Mouse (Mus musculus) myocyte (in vitro differentiated cells): ENCODE measurements around the gene Alg14. TPM values are rescaled to one million over a fixed set of nuclear protein-coding genes. Genes with fewer than 3 reads are reported as not detected.

Experiments used
- H3K27me3 ChIP-seq: one replicate; pipeline ENCODE4 v1.6.1; 2011; ENCODE audit not compliant: control insufficient read depth, insufficient read depth, insufficient read length
- H3K36me3 ChIP-seq: one replicate; pipeline ENCODE4 v1.6.1; 2011; ENCODE audit not compliant: control insufficient read depth, insufficient read depth
- H3K4me2 ChIP-seq: one replicate; pipeline ENCODE4 v1.6.1; 2011; ENCODE audit warnings: low read depth, control low read depth
- H3K4me3 ChIP-seq: one replicate; pipeline ENCODE4 v1.5.1; 2011; ENCODE audit warnings: mild to moderate bottlenecking, control low read depth, moderate library complexity
- H3K79me2 ChIP-seq: one replicate; pipeline ENCODE4 v1.6.1; 2011; ENCODE audit not compliant: control insufficient read depth, insufficient read depth
- H3ac ChIP-seq: one replicate; pipeline ENCODE4 v1.6.1; 2011; ENCODE audit not compliant: control insufficient read depth, insufficient read length
- CEBPB ChIP-seq: IDR thresholded peaks from 2 replicates; pipeline ENCODE4 v1.6.1; 2011; ENCODE audit warnings: mild to moderate bottlenecking, moderate library complexity; ENCODE audit not compliant: poor library complexity, insufficient read depth, severe bottlenecking
- E2F4 ChIP-seq: IDR thresholded peaks from one replicate; pipeline ENCODE4 v1.6.1; 2011; ENCODE audit warnings: mild to moderate bottlenecking, control low read depth, moderate library complexity; ENCODE audit not compliant: insufficient read depth
- MAX ChIP-seq: IDR thresholded peaks from one replicate; pipeline ENCODE4 v1.6.1; 2011; ENCODE audit warnings: low read depth, mild to moderate bottlenecking, control low read depth
- MYOD1 ChIP-seq, 3 experiments: IDR thresholded peaks; one replicate each; pipeline ENCODE4 v1.6.1; 2011; ENCODE audit warnings: control low read depth in 2 of 3, low read depth in 2 of 3, mild to moderate bottlenecking in 2 of 3, moderate library complexity in 1 of 3; ENCODE audit not compliant: insufficient read length in 2 of 3, control insufficient read depth in 1 of 3
- MYOG ChIP-seq, 3 experiments: IDR thresholded peaks; one replicate each; pipeline ENCODE4 v1.6.1; 2011; ENCODE audit warnings: control low read depth in 2 of 3, low read depth in 2 of 3, mild to moderate bottlenecking in 2 of 3; ENCODE audit not compliant: insufficient read length in 2 of 3, control insufficient read depth in 1 of 3, insufficient read depth in 1 of 3
- POLR2A ChIP-seq: IDR thresholded peaks from one replicate; pipeline ENCODE4 v1.6.1; 2011; ENCODE audit warnings: low read depth, mild to moderate bottlenecking, control low read depth, moderate library complexity; ENCODE audit not compliant: insufficient read length
- POLR2AphosphoS2 ChIP-seq: IDR thresholded peaks from one replicate; pipeline ENCODE4 v1.6.1; 2011; ENCODE audit warnings: low read depth, control low read depth; ENCODE audit not compliant: insufficient read length
- REST ChIP-seq: IDR thresholded peaks from one replicate; pipeline ENCODE4 v1.6.1; 2011; ENCODE audit warnings: mild to moderate bottlenecking, control low read depth, moderate library complexity; ENCODE audit not compliant: insufficient read depth, insufficient read length
- SRF ChIP-seq: IDR thresholded peaks from one replicate; pipeline ENCODE4 v1.6.1; 2011; ENCODE audit warnings: low read depth; ENCODE audit not compliant: control insufficient read depth, insufficient read length
- TCF12 ChIP-seq: IDR thresholded peaks from one replicate; pipeline ENCODE4 v1.6.1; 2011; ENCODE audit warnings: mild to moderate bottlenecking, control low read depth; ENCODE audit not compliant: poor library complexity, insufficient read depth, severe bottlenecking
- TCF3 ChIP-seq: IDR thresholded peaks from one replicate; pipeline ENCODE4 v1.6.1; 2011; ENCODE audit warnings: low read depth, control low read depth; ENCODE audit not compliant: insufficient read length
- USF1 ChIP-seq: IDR thresholded peaks from one replicate; pipeline ENCODE4 v1.6.1; 2011; ENCODE audit warnings: low read depth, mild to moderate bottlenecking, control low read depth, moderate library complexity
- polyA plus RNA-seq: library from polyadenylated mRNA; unstranded; fragments of >200 nt; fragmentation: generic; extraction: Trizol; gene quantifications from one replicate; pipeline ENCODE4 v1.2.1, GENCODE M21; 2012; ENCODE audit warnings: missing spikeins

Gene Alg14
- polyA plus RNA-seq, 1 experiment, result 14.8 TPM

- H3K36me3 ChIP-seq, result no peaks in the 10 kb centered on the region
- no peak overlapping the region for H3K4me3 ChIP-seq
- H3K27me3 ChIP-seq, result no peaks in the 10 kb centered on the region
- TF ChIP-seq TCF3, result no peak
- no peak overlapping the region for H3K4me2 ChIP-seq
- H3K79me2 ChIP-seq, result no peaks in the 10 kb centered on the region
- no peak overlapping the region for H3ac ChIP-seq
Measured at GRCm38 (mm10) chr3:121387471-121388009, 96.0 kb downstream of the Alg14 start.

DNA sequence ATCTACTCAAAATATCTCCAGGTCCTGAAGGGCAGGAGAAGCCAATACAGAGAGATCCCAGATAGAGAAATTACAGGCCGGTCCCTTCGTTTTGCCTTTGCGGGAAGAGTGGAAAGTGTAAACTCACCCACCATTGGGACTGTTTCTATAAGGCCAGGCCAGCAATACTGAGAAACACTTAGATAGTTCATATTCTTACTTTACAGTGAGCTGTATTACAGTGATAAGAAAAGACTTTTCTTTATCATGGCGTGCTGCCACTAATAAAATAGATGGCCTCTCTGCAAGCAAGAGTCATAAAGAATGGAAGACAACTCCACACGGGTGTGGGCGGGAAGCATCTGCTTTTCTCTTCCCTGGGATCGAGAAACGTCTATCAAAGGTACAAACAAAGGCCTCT lies 97.8 kb downstream of the Alg14 start:
- no peak overlapping the region for H3K4me3 ChIP-seq
- no peak overlapping the region for H3K4me2 ChIP-seq
- TF ChIP-seq SRF (no peak), POLR2A (no peak), MAX (no peak)
- no peaks in the 10 kb centered on the region for H3K36me3 ChIP-seq
- H3K27me3 ChIP-seq, result no peaks in the 10 kb centered on the region
- H3K79me2 ChIP-seq, result no peaks in the 10 kb centered on the region
- H3ac ChIP-seq, result no peak overlapping the region

- TF ChIP-seq MAX (no peak), E2F4 (no peak), MYOD1 (IDR thresholded peaks at IDR 0.05; ENCODE audit: control insufficient read depth in 1 of 3, insufficient read length in 2 of 3, low read depth in 2 of 3) (no peak), POLR2A (no peak), TCF12 (no peak), CEBPB (no peak), TCF3 (no peak), USF1 (no peak), SRF (no peak)
- no peak overlapping the region for H3K4me2 ChIP-seq
- H3K79me2 ChIP-seq, result no peaks in the 10 kb centered on the region
- H3K36me3 ChIP-seq, result no peaks in the 10 kb centered on the region
- no peaks in the 10 kb centered on the region for H3K27me3 ChIP-seq
- H3ac ChIP-seq, result no peak overlapping the region
- H3K4me3 ChIP-seq, result no peak overlapping the region
Measured at GRCm38 (mm10) chr3:121389860-121390530, 98.4 kb downstream of the Alg14 start.

DNA sequence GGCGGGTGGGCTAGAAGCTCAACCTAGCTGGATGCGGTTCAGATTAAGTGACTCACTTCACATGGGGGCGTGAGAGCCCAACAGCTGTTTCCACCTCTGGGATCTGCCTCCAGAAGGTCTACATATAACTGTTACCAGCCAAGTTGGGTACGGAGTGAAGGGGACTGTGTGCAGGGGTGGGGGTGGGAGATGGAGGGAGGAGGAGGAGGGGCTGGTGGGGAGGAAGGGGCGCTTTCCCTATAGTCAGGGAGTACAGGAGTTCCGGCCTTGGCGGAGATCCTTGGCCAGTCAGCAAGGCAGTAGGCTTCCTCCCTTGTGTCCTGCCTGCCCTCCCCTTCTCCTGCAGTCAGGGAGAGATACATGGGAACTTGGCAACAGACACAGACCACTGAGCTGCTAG lies 99.2 kb downstream of the Alg14 start:
- no peaks in the 10 kb centered on the region for H3K27me3 ChIP-seq
- no peak for TF ChIP-seq USF1
- TF ChIP-seq MYOD1 (IDR thresholded peaks at IDR 0.05; ENCODE audit: control insufficient read depth in 1 of 3, insufficient read length in 2 of 3, low read depth in 2 of 3), result peak in 2 of 3 experiments; percentile 44 to 53
- no peak for TF ChIP-seq POLR2AphosphoS2
- no peak overlapping the region for H3K4me3 ChIP-seq

DNA sequence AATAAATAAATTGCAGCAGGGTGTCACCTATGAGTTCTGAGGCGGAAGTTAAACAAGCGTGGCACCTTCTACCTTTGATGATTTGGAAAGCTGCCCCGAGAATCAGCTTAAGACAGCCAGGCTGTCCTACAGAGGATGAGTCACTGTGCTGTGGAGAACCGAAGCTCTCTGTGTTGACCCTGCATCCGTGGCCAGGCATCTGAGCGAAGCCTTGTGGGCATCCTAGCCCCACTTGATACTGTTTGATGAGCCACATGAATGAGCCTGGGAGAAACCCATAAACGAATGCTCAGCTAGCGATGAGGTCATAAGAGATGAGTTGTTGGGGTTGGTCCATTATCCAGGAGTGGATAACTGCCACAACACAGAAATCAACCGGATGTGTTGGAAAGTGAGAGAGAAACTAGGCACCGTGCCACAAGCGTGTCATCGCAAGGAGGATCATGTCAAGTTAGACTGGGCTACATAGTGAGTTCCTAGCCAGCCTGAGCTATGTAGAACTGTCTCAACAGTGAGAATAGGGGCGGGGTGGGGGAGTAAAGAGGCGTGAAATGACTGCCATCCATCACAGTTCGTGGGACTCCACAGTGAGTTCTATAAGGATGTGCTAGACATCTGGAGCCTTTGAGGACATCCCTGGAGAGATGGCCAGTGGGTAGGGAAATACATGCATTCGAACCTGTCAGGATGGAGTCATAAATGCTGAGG lies 104.2 kb downstream of the Alg14 start:
- Histone ChIP-seq H3K4me3 (no peak overlapping the region), H3K27me3 (no peaks in the 10 kb centered on the region), H3K79me2 (no peaks in the 10 kb centered on the region), H3ac (no peak overlapping the region), H3K36me3 (no peaks in the 10 kb centered on the region), H3K4me2 (peak overlapping the region; percentile 45)
- TF ChIP-seq TCF12 (no peak), POLR2A (no peak), SRF (no peak), TCF3 (no peak), USF1 (no peak), E2F4 (no peak), POLR2AphosphoS2 (no peak), CEBPB (no peak)

More for the DNA sequence above, 99.2 kb downstream of the Alg14 start:
- Histone ChIP-seq H3K79me2 (no peaks in the 10 kb centered on the region), H3K36me3 (no peaks in the 10 kb centered on the region), H3ac (no peak overlapping the region), H3K4me2 (no peak overlapping the region)

DNA sequence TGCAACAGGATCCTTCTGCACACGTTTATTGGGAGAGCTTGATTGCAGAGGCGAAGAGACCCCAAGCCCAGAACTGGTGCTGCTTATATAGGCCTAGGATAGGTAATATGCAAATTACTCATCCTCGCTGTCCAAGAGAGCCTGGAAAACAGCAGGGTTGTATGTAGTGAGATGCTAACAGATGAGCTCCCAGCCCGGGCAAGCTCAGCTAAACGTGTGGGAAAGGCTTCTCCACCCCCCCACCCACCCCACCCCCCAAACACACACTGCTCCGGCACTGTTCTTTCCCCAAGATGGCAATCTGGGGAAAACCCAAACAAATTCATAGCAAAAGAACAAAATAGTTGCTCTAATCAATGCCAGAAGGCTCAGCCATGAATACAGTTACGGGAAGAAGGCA lies 105.0 kb downstream of the Alg14 start:
- Histone ChIP-seq H3K4me2 (no peak overlapping the region), H3K79me2 (no peaks in the 10 kb centered on the region), H3ac (no peak overlapping the region), H3K4me3 (no peak overlapping the region), H3K27me3 (no peaks in the 10 kb centered on the region), H3K36me3 (no peaks in the 10 kb centered on the region)
- TF ChIP-seq USF1, result no peak
- TF ChIP-seq SRF, result no peak
- TF ChIP-seq POLR2AphosphoS2, result no peak
- TF ChIP-seq REST, result no peak
- TF ChIP-seq MYOG (IDR thresholded peaks at IDR 0.05; ENCODE audit: control insufficient read depth in 1 of 3, insufficient read depth in 1 of 3, insufficient read length in 2 of 3, low read depth in 2 of 3), result no peak
- no peak for TF ChIP-seq POLR2A
- TF ChIP-seq CEBPB, result no peak
- no peak for TF ChIP-seq MAX
- TF ChIP-seq MYOD1 (IDR thresholded peaks at IDR 0.05; ENCODE audit: control insufficient read depth in 1 of 3, insufficient read length in 2 of 3, low read depth in 2 of 3), result no peak
